Mouse (Mus musculus): ENCODE data around the gene Trdn. TPM values are rescaled to one million over a fixed set of nuclear protein-coding genes. Genes with fewer than 3 reads are reported as not detected.

Trdn gene
- not detected for total RNA-seq (2022)

DNA sequence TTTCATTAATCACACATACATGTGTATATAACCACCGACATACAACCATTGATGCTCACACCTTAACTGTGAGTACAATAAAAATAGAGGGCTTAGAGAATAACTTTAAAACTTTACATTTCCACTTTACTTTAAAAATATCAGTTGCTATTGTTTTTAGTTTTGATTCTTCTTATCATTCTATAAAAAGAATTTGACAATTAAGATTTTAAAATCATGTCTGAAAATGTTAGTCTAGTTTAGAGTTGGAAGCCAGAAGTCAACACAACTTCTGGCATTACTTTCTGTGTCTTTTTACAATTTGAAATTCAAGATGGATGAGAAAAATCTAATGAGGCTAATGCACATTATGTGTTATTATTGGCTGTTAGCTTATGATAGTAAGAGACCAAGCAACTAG is at the start of gene Trdn:
TSS of gene Trdn (plus strand) at position 301 of the 400 bp plus-strand sequence.
- no peak for DNase-seq

- DNase-seq = no peak
Measured at GRCm38 (mm10) chr10:33060771-33061170, 19.6 kb upstream of the Trdn start.

DNA sequence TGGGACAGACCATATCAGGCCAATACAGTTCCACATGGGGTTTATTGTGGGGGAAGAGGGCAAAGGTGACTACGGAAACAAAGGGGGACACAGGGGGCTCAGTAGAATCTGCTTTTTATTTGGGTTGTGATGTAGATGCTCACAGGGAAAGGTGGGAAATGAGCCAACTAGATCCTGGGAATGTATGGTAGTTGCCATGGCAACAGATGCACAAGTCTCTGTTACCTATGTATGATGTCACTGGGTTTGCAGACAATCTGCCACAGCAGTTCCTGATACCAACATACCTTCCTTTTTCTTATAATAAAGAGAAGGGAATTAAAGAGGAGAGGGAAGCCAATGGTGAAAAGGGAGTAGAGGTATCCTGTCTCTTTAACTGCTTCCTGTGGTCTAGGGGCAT is 14.8 kb upstream of the Trdn start:
- no peak for DNase-seq

DNA sequence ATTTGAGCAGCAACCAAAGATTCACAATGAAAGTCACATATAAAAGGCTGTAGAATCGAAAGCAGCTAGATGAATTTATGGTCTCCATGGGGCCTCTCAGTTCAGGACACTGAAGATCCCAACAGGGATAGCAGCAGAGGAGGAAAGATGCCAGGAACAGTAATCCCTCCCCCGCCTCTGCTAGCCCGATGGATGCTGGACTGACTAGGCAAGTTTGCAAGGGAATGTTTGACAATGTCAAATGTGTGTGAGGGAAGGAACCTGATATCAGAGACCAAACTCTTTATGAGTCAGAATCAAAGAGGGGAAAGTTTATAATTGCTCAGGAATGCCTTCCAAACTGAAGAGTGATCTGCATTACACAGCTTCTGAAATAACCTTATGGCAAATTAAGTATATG is 7.2 kb upstream of the Trdn start:
- no peak for DNase-seq

DNA sequence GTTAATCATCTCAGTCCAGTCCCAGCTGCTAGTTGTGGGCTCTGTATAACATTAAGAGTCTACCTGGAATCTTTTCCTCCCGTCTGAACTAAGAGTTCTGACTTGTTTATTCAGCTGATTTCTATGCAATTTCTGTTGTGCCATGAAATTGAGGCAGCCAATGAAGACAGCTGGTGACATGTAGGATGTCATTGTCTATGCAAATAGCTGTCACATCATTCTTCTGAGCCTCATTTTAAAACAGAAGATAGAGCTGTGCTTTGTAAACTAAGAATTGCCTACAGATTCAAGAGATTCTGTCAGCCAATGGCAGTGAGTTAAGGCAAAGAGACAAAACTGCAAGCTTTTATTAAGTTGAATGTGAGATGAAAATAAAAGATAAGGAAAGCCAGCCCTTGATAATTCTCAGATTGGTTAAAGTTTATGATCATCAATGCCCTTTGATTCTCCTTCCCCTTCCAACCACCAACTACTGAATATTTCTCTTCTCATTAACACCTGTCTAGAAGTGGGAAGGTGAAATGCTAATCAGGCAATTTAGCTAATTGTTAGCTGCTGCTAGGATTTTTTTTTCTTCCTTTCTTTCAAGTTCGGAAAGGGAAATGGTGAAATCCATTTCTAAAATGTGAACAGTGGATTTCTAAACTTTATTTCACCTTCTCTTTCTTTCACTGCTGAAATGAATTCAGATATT is 1.9 kb downstream of the Trdn start:
- DNase-seq = no peak

DNA sequence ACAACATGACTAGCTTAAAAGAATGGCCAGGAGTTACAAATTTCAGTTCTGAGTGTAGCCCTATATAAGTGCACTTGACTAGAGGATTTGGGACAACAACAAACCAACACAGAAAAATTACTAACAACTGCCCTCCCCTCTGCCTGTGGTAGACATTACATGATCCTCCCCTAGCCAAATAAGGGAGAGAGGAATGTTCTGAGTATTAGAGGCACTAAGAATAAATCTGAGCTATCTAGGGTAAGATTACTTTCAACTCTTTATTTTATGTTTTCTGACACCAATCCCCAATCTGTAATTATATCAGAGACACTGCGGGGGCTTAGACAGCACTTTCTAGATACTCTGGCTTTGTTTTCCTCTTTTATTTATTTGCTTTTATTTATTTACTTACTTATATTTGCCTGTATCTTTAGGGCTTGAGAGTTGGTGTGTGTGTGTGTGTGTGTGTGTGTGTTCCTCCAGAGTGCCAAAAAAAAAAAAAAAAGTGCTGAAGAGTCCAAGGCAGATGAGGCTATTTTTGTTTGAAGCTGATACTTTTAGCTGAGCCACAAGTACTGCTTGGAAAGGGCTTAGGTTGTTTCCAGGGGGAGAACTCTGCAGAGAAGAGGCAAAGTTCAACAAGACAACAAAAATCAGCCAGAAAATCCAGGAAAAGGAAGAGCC is 2.7 kb downstream of the Trdn start:
- DNase-seq = no peak

- no peak for DNase-seq
Measured at GRCm38 (mm10) chr10:33083627-33084158, 3.3 kb downstream of the Trdn start.

DNA sequence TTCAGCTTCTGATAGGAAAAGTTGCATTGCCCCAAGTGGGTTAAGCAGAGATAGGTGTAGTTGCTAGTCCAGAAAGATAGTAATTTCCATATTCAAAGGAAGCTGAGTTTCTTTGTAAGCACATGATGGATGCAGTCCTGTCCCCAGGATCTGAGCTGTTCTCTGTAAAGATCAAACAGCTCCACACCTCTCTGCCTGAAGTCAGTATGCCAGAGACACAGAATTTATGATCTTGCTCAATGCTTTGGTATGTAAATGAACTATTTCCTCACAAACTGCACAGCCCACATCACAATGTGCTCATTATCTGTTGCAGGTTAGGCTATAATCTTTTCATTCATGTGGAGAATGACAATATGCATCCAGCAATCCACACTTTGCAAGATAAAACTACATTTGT is 8.0 kb downstream of the Trdn start:
- no peak for DNase-seq

DNA sequence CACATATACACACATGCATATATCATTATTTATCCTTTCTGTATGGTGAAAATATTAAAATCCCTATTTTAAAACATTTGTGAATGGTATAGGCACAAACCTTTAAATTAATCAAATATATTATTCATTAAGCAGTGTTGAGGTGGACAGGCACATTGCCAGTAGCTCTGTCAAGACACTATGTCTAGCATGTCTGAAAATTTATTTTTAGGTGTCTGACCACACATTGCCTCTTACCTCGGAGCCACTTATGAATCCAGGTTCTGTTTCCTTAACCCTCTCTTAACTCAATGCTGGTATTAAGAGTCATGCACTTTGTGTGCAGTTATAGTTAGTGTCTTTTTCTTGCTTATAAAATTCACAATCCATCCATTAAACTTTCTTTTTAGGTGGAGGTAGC is 12.0 kb downstream of the Trdn start:
- DNase-seq = no peak

- DNase-seq = no peak
Measured at GRCm38 (mm10) chr10:33107942-33108341, 27.6 kb downstream of the Trdn start.

DNA sequence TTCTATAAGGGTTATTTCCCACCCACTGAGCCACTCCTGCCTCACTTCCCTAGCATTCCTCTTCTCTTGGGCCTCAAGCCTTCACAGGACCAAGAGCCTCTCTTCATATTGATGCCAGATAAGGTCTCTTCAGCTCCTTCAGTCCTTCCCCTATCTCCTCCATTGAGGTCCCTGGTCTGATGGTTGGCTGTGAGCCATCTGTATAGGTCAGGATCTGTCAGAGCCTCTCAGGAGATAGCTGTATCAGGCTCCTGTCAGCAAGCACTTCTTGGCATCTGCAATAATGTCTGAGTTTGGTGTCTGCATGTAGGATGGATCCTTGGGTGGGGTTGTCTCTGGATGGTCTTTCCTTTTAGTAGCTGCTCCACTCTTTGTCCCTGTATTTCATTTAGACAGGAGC is 42.7 kb downstream of the Trdn start:
- no peak for DNase-seq

DNA sequence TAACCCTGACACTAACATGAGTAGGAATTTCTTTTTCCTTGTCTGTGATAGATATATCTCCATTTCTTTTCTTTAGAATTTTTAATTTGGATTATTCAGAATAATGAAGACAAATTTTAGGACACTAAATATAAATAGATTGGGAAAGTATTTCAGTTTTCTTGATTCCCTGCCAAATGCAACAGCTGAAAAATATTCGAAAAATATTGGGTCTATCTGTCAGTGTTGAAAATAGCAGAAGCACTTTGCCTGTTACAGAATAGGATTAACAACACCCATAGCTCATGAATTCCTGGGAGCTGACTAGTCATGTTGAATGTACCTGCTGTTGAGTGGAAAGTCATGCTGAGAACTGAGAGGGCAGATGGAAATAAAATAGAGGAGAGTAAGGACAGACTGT is 64.6 kb downstream of the Trdn start:
- no peak for DNase-seq

- peak; percentile 5 for DNase-seq
Measured at GRCm38 (mm10) chr10:33179731-33180631, 99.6 kb downstream of the Trdn start.

DNA sequence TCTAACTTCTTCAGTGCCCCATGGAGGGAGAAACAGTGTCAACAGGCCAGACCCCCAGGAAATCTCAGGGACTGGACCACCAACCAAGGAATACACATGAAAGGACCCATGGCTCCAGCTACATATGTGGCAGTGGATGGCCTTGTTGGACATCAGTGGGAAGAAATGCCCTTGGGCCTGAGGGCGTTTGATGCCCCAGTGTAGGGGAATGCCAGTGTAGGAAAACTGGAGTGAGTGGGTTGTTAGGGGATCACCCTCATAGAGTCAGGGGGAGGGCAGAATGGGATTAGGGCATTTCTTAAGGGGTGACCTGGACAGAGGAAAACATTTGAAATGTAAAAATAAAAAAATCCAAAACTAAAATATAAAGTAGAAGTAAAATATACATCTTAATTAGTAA is 108.7 kb downstream of the Trdn start:
- DNase-seq = no peak

- DNase-seq = no peak
Measured at GRCm38 (mm10) chr10:33195919-33196318, 115.6 kb downstream of the Trdn start.

DNA sequence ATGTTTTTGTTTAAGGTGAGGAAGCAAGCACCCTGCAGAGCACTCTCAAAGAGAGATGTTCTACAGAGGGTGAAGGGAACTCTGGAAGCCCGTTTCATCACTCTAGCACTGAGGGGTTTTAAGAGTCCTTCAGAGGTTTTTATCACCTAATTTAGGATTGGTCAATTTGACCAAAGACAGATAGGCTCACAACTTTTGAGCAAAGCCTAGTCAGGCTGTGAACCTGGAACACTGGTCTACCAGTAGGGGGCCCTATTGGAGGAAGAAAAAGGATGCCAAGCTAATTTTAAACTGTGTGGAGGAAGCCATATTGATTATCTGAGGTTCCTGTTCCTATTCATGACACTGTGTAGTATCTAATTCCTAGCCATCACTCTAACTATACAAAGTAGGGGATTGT is 117.9 kb downstream of the Trdn start:
- no peak for DNase-seq

DNA sequence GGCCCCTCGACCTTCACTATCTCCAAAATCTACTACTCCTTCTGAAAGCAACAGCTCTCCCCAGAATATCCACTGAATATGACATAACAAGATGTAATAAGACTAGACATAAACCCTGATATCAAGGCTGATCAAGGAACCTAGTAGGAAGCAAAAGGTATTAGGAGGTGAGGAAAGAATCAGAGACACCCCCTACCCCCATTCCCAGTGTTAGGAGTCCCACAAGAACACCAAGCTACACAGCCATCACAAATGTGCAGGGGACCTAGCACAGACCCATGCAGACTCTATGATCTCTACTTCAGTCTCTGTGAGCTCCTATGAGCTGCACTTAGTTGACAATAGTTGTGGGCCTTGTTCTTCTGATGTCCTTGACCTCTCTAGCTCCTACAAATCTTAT is 130.1 kb downstream of the Trdn start:
- DNase-seq = no peak

DNA sequence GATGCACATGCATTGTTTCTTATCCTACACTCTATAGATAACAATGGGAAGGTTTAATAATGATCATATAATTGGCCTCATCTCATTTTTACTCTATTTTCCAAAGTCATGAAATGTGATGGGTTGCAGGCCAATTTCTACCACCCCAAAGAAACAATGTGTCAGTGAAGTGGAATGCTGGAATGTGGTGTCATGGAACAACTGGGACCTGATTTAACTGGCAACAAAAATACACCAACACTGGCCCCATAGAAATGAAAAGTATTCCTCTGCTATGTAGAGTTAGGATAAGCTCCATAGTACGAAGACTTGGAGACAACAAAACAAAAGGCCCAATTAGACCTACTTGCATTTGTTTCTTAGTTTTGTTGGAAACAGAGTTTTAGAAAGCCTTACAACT is 173.6 kb downstream of the Trdn start:
- DNase-seq = no peak

DNA sequence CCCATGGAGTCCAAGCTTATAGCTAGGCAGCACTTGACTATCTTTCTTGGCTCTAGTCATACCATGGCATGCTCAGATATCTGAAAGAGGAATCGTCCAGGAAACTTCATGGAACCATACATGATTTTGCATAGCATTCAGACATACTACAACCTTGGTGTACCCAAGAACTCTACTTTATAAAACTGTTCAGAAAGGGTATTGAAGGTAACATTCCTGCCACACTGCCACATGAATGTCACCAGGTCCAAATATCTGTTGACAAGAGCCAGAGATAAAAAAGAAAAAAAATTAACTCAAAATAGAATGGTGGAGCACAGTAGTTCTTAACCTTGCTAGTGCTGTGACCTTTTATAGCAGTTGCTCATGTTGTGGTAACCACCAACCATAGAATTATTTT is 175.8 kb downstream of the Trdn start:
- DNase-seq = no peak

GRCm38 (mm10) chr10:33304982-33305381 is 224.6 kb downstream of the Trdn start:
- DNase-seq = no peak

DNA sequence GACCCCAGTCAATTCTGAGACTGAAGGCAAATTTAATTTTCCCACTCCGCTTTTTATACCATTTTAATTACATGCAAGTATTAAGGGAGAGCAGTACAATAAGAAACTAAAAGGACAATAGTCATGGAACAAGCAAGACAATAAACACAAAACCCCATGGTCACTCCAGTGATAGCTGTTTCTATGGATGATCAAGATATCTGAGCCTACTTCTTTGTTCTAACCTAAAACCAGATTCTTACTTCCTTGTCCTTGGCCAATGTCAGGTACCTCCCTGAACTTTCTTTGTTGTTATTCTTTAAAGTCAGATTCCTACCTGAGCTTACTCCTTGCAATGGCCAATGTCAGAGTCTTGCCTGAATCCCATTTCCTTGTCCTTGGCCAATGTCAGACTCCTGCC is 272.7 kb downstream of the Trdn start:
- DNase-seq = no peak

DNA sequence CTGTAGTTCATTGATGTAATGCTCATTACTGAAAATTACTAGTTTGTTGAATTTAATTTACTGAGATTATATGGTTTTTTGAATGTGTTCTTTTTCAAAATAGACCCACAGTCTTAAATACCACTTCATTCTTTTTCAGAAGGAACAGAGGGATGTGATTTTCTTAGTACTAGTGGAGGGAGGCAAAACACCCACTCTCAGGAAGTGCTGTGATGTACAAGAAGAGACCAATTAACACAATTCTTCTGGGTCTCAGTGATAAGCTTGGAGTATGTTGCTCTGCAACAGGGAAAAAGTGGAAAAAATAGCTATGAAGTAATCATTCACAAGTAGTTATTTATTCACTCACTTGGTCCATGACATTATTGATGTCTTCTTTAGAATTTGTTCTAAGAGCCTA is 286.2 kb downstream of the Trdn start:
- no peak for DNase-seq

DNA sequence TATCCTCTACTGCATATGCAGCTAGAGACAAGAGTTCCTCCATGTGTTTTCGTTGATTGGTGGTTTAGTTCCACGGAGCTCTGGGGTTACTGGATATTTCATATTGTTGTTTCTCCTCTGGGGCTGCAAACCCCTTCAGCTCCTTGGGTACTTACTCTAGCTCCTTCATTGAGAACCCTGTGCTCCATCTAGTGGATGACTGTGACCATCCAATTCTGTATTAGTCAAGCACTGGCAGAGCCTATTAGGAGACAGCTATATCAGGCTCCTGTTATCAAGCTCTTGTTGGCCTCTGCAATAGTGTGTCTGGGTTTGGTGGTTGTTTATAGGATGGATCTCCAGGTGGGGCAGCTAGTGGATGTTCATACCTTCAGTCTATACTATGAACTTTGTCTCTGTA is 290.2 kb downstream of the Trdn start:
- DNase-seq = no peak
